Mouse (Mus musculus) left cerebral cortex, adult 2 months (tissue): ENCODE data around the gene Sap18. TPM values are rescaled to one million over a fixed set of nuclear protein-coding genes. Genes with fewer than 3 reads are reported as not detected.
"Not testable (repeated sequence)": the region's sequence is repeated elsewhere in the genome, so short reads cannot be mapped to it uniquely, and the experiment has no call there.

ENCODE experiments used
- DNase-seq, 2 experiments: peaks; one replicate each; pipeline ENCODE4 v3.0.0; 2021 to 2022; ENCODE audit warnings: low spot score in 2 of 2, mixed read lengths in 1 of 2; ENCODE audit errors: extremely low spot score in 1 of 2
- H3K27ac ChIP-seq: fragments of 200-600 bp; 2 replicates; pipeline ENCODE4 v1.8.1; 2022
- H3K4me3 ChIP-seq: fragments of 200-600 bp; 2 replicates; pipeline ENCODE4 v1.8.1; 2022
- CTCF ChIP-seq: fragments of 200-600 bp; IDR thresholded peaks from 2 replicates; pipeline ENCODE4 v1.8.1; 2022; ENCODE audit warnings: antibody characterized with exemption, mild to moderate bottlenecking, moderate library complexity
- intact Hi-C: fragments of 180-260 bp; cut with DNase I; formaldehyde crosslinking; loops from one replicate; pipeline ENCODE4 v1.15.1; 2025
- long read RNA-seq, 2 experiments: library from polyadenylated mRNA; stranded (forward); transcript quantifications; one replicate each; pipeline ENCODE4 v2.0.0; 2021; ENCODE audit warnings: borderline mapping rate in 2 of 2
- total RNA-seq, 2 experiments: library from RNA; stranded (reverse); gene quantifications; 2 replicates each; pipeline ENCODE4 v1.2.3; 2021

Sap18 gene
- total RNA-seq = 10 to 100 TPM; 54.3 to 56.0 TPM
- long read RNA-seq, experiment 1, full-length matches to known transcripts = 59 of 64 reads
- long read RNA-seq, experiment 1, partial matches to known transcripts = 0 of 64 reads
- long read RNA-seq, experiment 1, other reads (novel, unspliced or antisense) = 5 of 64 reads
- long read RNA-seq, experiment 2, full-length matches to known transcripts = 34 of 41 reads
- long read RNA-seq, experiment 2, partial matches to known transcripts = 0 of 41 reads
- long read RNA-seq, experiment 2, other reads (novel, unspliced or antisense) = 7 of 41 reads

GRCm38 (mm10) chr14:57797991-57798931 lies at the start of gene Sap18:
TSS of gene Sap18 (plus strand) at chr14:57798180.
- no peak; the same call in 1 of the 2 replicates for TF ChIP-seq CTCF
- Histone ChIP-seq H3K27ac (peak within 1 kb of the TSS; percentile 86), H3K4me3 (peak within 1 kb of the TSS; percentile 90)
- intact Hi-C loops = loop anchor here (1.0 to 10.0 kb wide), 6 partner anchors 29 to 1317 kb away; partner anchors contain the start of genes Fgf9, Gm49361, Mrpl57 and Ska3
- DNase-seq = peak; percentile 95 to 97

- intact Hi-C loops = no loop called here
- no peak for TF ChIP-seq CTCF
- H3K27ac ChIP-seq = no peak overlapping the region
- H3K4me3 ChIP-seq = no peak overlapping the region
- no peak for DNase-seq
Measured at GRCm38 (mm10) chr14:57749501-57749900, 48.5 kb upstream of the Sap18 start.

- H3K4me3 ChIP-seq, H3K27ac ChIP-seq, intact Hi-C loops, DNase-seq: not testable (repeated sequence)
Measured at GRCm38 (mm10) chr14:57751006-57751405, 47.0 kb upstream of the Sap18 start.

- no peak for DNase-seq
- TF ChIP-seq CTCF = no peak
- Histone ChIP-seq H3K4me3 (no peak overlapping the region), H3K27ac (no peak overlapping the region)
- intact Hi-C loops = no loop called here
Measured at GRCm38 (mm10) chr14:57753351-57753992, 44.5 kb upstream of the Sap18 start.

GRCm38 (mm10) chr14:57755661-57756060 lies 42.3 kb upstream of the Sap18 start:
- no peak for TF ChIP-seq CTCF
- Histone ChIP-seq H3K27ac (no peak overlapping the region), H3K4me3 (no peak overlapping the region)
- DNase-seq = no peak
- intact Hi-C loops = no loop called here

GRCm38 (mm10) chr14:57756094-57756493 lies 41.9 kb upstream of the Sap18 start:
- TF ChIP-seq CTCF = no peak
- intact Hi-C loops = no loop called here
- DNase-seq = no peak
- Histone ChIP-seq H3K4me3 (no peak overlapping the region), H3K27ac (no peak overlapping the region)

- H3K4me3 ChIP-seq = no peak within 1 kb of the TSS
- no peak within 1 kb of the TSS for H3K27ac ChIP-seq
- no peak for DNase-seq
- intact Hi-C loops = no loop called here
- TF ChIP-seq CTCF = no peak
Measured at GRCm38 (mm10) chr14:57758237-57758636, 39.7 kb upstream of the Sap18 start, which contains the start of gene Lats2. TSS of gene Lats2 (minus strand) at chr14:57758388.

- TF ChIP-seq CTCF = no peak
- intact Hi-C loops = no loop called here
- DNase-seq = no peak
- Histone ChIP-seq H3K4me3 (no peak overlapping the region), H3K27ac (no peak overlapping the region)
Measured at GRCm38 (mm10) chr14:57760447-57761412, 37.2 kb upstream of the Sap18 start.

- no peak for DNase-seq
- no peak overlapping the region for H3K4me3 ChIP-seq
- no peak overlapping the region for H3K27ac ChIP-seq
- TF ChIP-seq CTCF = no peak
- intact Hi-C loops = no loop called here
Measured at GRCm38 (mm10) chr14:57769102-57769501, 28.9 kb upstream of the Sap18 start.

GRCm38 (mm10) chr14:57772157-57772815 lies 25.7 kb upstream of the Sap18 start:
- DNase-seq = no peak
- intact Hi-C loops = no loop called here
- TF ChIP-seq CTCF = no peak
- no peak overlapping the region for H3K27ac ChIP-seq
- no peak overlapping the region for H3K4me3 ChIP-seq
